Mouse (Mus musculus) heart, adult 2 months (tissue): ENCODE measurements around the gene Kcnq1.

Experiments
- CTCF ChIP-seq: fragments of 200-600 bp; IDR thresholded peaks from 2 replicates; pipeline ENCODE4 v1.8.1; 2022; ENCODE audit warnings: antibody characterized with exemption, mild to moderate bottlenecking, moderate library complexity
- EP300 ChIP-seq: fragments of 200-500 bp; IDR thresholded peaks from 2 replicates; pipeline ENCODE4 v1.6.1; 2011; ENCODE audit warnings: low read depth, low read length, control low read depth; ENCODE audit not compliant: insufficient read depth
- POLR2A ChIP-seq: fragments of 200-500 bp; IDR thresholded peaks from 2 replicates; pipeline ENCODE4 v1.6.1; 2011; ENCODE audit warnings: mild to moderate bottlenecking, low read depth, low read length, control low read depth; ENCODE audit not compliant: insufficient read depth

DNA sequence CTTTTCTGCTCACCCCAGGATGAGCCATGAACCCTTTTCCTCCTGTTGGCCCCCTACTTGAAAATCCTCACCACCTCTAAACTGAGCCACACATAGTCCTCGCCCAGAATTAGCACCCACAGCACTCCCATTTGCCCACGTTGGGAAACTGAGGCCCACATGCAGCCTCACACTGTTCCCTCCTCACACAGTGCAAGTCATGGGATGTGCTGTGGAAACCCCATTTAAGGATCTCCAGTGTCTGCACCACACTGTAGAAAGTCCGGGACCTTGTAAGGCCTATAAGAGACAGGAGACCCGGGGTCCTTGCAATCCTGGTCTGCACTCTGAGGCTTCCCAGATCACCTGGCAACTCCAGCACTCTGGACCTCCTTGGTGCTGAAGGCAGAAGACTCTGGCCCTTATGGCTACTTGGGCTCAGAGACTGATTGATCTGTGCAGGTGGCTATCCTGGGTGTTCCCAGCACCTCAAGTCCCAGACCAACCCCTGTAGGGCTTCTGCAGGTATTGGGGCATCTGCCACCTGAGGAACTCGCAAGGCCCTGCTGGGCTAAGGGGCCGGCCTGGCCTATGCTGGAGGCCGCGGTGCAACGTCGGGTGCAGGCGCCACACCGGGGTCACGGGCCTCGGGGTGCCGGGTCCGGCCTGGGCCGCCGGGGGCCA, 331.2 kb downstream of the Kcnq1 start:
- no peak for TF ChIP-seq CTCF
- TF ChIP-seq POLR2A = no peak
- TF ChIP-seq EP300 = no peak
